Mouse (Mus musculus) lung, postnatal 4 days (tissue): ENCODE measurements at regions not wholly inside any gene's neighbourhood (a gene's known extent, or its start where the extent isn't known, plus 50 kb on each side); places are given as distances from the start of the nearest gene placed in this dataset.
"Not testable (repeated sequence)": the region's sequence is repeated elsewhere in the genome, so short reads cannot be mapped to it uniquely, and the experiment has no call there.

Source experiments
- DNase-seq, 2 experiments: peaks; one replicate each; pipeline ENCODE4 v3.0.0; 2021

DNA sequence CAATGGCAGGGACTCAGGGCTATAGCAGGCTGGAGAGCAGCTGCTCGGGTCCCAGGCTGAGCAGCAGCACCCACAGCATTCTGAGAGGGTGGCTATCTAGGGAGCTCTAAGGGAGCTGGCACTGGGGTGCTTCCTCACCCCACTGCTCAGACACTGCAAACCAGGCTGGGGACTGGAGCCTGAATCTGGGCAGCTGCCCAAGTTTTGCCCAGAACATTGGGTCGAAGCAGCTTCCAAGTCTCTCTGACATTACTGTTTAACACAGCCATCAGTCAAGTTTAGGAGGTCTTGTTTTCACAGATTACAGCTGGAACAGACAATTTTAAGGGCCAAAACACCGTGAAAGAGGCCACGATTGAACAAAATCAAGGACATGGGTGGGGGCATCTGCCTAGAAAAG, 96.1 kb upstream of the Tcerg1l start:
- DNase-seq, result no peak

DNA sequence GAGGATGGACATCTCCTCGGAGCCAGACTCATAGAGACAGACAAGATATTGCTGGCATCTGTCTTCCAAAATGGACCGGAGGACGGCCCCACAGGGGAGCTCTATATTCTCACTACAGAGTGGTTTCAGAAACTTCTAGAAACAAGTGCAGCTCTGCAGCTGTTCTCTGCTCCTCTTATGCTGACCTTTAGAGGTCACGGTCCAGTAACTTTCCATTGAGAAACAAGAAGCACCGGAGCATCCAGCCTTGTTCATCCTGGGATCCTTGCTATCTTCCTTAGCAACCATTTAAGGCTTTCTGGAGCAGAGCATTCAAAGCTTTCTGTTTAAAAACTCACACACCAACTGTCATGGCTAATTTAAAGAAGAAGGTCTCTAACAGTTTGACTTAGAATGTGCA, 94.7 kb upstream of the Tcerg1l start:
- no peak for DNase-seq

DNA sequence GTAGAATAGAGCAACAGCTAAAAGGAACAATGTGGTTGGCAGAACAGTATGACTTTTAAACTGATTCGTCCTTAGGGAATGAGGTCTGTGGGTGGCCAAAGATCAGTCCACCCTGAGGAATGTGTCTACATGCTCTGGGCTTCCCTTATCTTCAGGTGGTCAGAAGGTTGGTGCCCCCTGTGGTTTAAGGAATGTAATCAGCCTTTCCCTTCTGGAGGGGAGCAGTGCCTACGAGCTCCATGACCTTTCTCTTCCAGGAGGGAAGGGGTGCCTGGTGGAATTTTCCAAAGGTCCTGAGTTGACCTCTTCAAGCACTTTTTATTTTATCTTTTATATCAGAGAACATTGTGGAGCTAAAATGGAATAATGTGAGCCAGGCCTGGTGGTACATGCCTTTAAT, 91.9 kb upstream of the Tcerg1l start:
- no peak for DNase-seq

DNA sequence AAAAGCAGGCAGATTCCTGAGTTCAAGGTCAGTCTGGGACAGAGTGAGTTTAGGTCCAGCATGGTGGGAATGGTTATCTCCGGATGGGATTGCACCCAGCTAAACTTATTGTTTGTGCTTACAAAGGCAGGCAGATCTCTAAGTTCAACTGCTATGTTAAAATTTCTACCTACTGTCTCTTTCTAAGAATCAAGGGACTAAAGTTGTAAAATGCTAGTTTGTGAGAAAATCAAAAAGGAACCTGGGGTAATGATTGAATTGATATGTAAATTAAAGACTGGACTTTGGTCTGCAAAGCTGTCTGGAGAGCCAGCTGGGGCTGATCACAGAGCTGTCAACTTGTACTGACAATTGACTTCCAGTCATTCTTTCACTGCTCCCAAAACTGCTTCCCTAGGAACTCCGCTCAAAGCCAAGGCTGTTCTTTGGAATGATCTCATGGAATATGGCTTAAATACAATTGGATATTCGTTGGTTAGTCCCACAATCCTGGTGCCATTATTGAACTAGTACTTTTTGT, 90.7 kb upstream of the Tcerg1l start:
- no peak for DNase-seq

GRCm38 (mm10) chr7:138472891-138473455, 75.4 kb upstream of the Tcerg1l start:
- DNase-seq, result no peak

GRCm38 (mm10) chr7:138472371-138472770, 74.8 kb upstream of the Tcerg1l start:
- no peak for DNase-seq

GRCm38 (mm10) chr7:138469211-138469610, 71.7 kb upstream of the Tcerg1l start:
- DNase-seq, result no peak

DNA sequence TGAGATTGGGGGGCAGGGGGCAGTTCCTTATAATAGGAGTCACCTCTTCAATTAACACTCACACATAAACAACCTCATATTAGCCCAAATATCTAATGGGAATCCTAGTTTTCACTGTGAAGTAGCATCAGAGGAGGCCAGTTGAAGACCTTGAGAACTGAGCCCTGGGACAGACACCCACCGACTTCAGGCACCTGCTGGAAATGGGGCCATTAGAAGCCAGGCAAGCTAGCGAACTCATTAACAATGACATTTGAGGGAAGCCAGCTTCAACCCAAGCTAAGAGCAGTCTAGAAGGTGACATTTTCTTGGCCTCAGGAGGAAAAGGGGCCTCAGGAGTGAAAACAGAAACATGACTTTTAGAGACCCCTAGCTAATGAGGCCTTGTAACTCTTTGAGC, 70.9 kb upstream of the Tcerg1l start:
- DNase-seq, result no peak

DNA sequence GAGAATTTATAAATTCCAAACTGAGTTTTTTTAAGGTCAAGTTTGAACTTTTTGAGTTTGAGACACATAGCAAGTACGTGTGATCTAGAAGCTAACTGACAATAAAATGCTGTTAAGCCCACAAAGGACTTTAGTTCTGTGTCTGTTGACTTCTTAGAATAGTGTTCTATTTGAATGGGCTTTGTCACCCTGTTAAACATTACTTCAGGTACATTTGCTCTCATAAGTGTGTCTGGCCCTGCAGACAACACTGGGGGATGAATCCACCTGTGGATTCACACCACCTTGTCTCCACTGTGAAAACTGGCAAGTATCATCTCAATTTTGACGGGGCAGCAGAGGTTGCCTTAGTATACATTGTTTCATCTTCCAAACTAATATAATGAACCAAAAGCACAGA, 70.5 kb upstream of the Tcerg1l start:
- DNase-seq, result no peak

DNA sequence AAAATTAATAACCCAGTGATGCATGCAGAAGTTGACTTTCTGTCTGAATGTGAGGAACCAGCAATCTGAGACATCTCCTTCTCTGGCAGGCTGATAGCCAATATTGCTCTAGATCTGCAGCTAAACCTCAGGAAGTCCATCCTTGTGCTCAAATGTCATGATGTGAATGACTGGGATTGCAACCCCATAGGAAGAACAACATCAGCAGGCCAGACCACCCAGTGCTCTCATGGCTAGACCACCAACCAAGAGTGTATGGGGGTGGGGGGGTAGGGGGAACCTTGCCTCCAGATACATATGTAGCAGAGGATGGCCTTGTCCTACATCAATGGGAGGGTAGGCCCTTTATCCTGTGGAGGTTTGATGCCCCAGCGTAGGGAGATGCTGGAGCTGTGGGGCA, 69.9 kb upstream of the Tcerg1l start:
- no peak for DNase-seq

- no peak for DNase-seq
These were observed 60.4 kb upstream of the Tcerg1l start for GRCm38 (mm10) chr7:138457964-138458363.

GRCm38 (mm10) chr7:138455371-138455770, 57.8 kb upstream of the Tcerg1l start:
- no peak for DNase-seq

GRCm38 (mm10) chr7:138454498-138455225, 57.1 kb upstream of the Tcerg1l start:
- DNase-seq, result not testable (repeated sequence)

DNA sequence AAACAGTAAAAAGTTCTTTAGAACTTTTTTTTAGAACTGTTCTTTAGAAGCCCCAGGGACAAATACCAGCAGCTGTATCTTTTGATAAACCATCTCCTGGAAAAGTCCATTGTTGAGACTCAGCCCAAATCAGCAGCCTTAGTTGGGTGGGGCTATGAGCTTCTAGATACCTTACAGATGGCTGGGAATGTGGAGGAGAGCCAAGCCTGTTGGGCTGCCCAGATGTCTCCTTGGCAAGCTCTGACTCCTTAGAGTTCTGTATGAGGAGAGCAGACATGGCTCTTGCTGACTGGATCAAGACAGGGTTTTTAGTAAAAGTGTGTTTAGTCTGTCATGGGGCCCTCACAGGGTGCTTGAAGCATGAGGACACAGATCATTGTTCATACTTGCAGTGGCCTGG, 53.8 kb upstream of the Tcerg1l start:
- peak in 1 of 2 experiments; percentile 44 for DNase-seq

- no peak for DNase-seq
These were observed 51.0 kb upstream of the Tcerg1l start for GRCm38 (mm10) chr7:138448519-138448918.
